In genomic region chr11:16592766-16593165, GRCm38 (mm10) we compare ENCODE assay signal across 19 mouse cellular contexts.
"Had no signal": no experiment of that assay in that cellular context is flagged by ENCODE, and none has a peak within 500 bp of the region (broad histone marks: within the 10 kb centered on the region; RNA-seq: fewer than 3 reads in every experiment).

No protein-coding gene starts in this region.

- H3K27me3 ChIP-seq: liver, embryonic 13.5 days; megakaryocyte, embryonic 14.5 days; midbrain, embryonic 12.5 days; midbrain, embryonic 15.5 days; neural tube, embryonic 12.5 days; neural tube, embryonic 15.5 days; stomach, embryonic 15.5 days had no signal

- H3K4me2 ChIP-seq: liver, embryonic 13.5 days; midbrain, embryonic 12.5 days; midbrain, embryonic 15.5 days; neural tube, embryonic 12.5 days; neural tube, embryonic 15.5 days had no signal

- DNase-seq: kidney, postnatal 25 days; layer of hippocampus, postnatal 36 days; liver, embryonic 13.5 days; lung, postnatal 10 days; lung, postnatal 36 days; right cerebral cortex, adult 18-20 months; right cerebral cortex, postnatal 25 days; spleen, adult 18-20 months; thymus, adult 2 months; thymus, postnatal 14 days; thymus, postnatal 4 days had no signal

- ATAC-seq: midbrain, embryonic 15.5 days had no signal

- H3K4me1 ChIP-seq: liver, embryonic 13.5 days had no signal

- H3K36me3 ChIP-seq: liver, embryonic 13.5 days; midbrain, embryonic 12.5 days; midbrain, embryonic 15.5 days; neural tube, embryonic 12.5 days; neural tube, embryonic 15.5 days; stomach, embryonic 15.5 days had no signal

- H3K9ac ChIP-seq: liver, embryonic 13.5 days; lung, embryonic 14.5 days; midbrain, embryonic 12.5 days; midbrain, embryonic 15.5 days; neural tube, embryonic 12.5 days; neural tube, embryonic 15.5 days; stomach, embryonic 15.5 days had no signal

- H3K27ac ChIP-seq: left cerebral cortex, adult 2 months; liver, embryonic 13.5 days; midbrain, embryonic 15.5 days; neural tube, embryonic 12.5 days had no signal

- H3K9me3 ChIP-seq: liver, embryonic 13.5 days; megakaryocyte, embryonic 14.5 days; midbrain, embryonic 12.5 days; midbrain, embryonic 15.5 days; neural tube, embryonic 12.5 days; neural tube, embryonic 15.5 days; stomach, embryonic 15.5 days had no signal

- H3K4me3 ChIP-seq: left cerebral cortex, adult 2 months; liver, embryonic 13.5 days; megakaryocyte, embryonic 14.5 days; midbrain, embryonic 12.5 days; midbrain, embryonic 15.5 days; neural tube, embryonic 12.5 days; neural tube, embryonic 15.5 days; stomach, embryonic 15.5 days had no signal
